Mouse (Mus musculus): ENCODE measurements at regions not wholly inside any gene's neighbourhood (a gene's known extent, or its start where the extent isn't known, plus 50 kb on each side); places are given as distances from the start of the nearest gene placed in this dataset.

GRCm38 (mm10) chr9:113601451-113601850, 106.6 kb downstream of the Pdcd6ip start:
- DNase-seq (ENCODE audit: low spot score) = no peak

- DNase-seq (ENCODE audit: low spot score) = no peak
Measured at GRCm38 (mm10) chr9:113587260-113587659, 120.8 kb downstream of the Pdcd6ip start.

GRCm38 (mm10) chr9:113586477-113586876, 121.6 kb downstream of the Pdcd6ip start:
- no peak for DNase-seq (ENCODE audit: low spot score)

- DNase-seq (ENCODE audit: low spot score) = no peak
Measured at GRCm38 (mm10) chr9:113578221-113578620, 129.8 kb downstream of the Pdcd6ip start.

- no peak for DNase-seq (ENCODE audit: low spot score)
Measured at GRCm38 (mm10) chr9:113568849-113569248, 139.2 kb downstream of the Pdcd6ip start.

- no peak for DNase-seq (ENCODE audit: low spot score)
Measured at GRCm38 (mm10) chr9:113567705-113568104, 140.4 kb downstream of the Pdcd6ip start.

- DNase-seq (ENCODE audit: low spot score) = no peak
Measured at GRCm38 (mm10) chr9:113566620-113567019, 141.4 kb downstream of the Pdcd6ip start.

GRCm38 (mm10) chr9:113553911-113554310, 154.1 kb downstream of the Pdcd6ip start:
- no peak for DNase-seq (ENCODE audit: low spot score)

- no peak for DNase-seq (ENCODE audit: low spot score)
Measured at GRCm38 (mm10) chr9:113547458-113547857, 160.6 kb downstream of the Pdcd6ip start.

GRCm38 (mm10) chr9:113528586-113528985, 179.5 kb downstream of the Pdcd6ip start:
- DNase-seq (ENCODE audit: low spot score) = no peak

GRCm38 (mm10) chr9:113524307-113524706, 183.8 kb downstream of the Pdcd6ip start:
- DNase-seq (ENCODE audit: low spot score) = no peak

GRCm38 (mm10) chr9:113523173-113523572, 184.9 kb downstream of the Pdcd6ip start:
- no peak for DNase-seq (ENCODE audit: low spot score)

- no peak for DNase-seq (ENCODE audit: low spot score)
Measured at GRCm38 (mm10) chr9:113519727-113520126, 188.3 kb downstream of the Pdcd6ip start.

GRCm38 (mm10) chr9:113518482-113518881, 189.6 kb downstream of the Pdcd6ip start:
- DNase-seq (ENCODE audit: low spot score) = no peak

GRCm38 (mm10) chr9:113517756-113518155, 190.3 kb downstream of the Pdcd6ip start:
- no peak for DNase-seq (ENCODE audit: low spot score)

- DNase-seq (ENCODE audit: low spot score) = no peak
Measured at GRCm38 (mm10) chr9:113515703-113516020, 192.4 kb downstream of the Pdcd6ip start.

- no peak for DNase-seq (ENCODE audit: low spot score)
Measured at GRCm38 (mm10) chr9:113514846-113515702, 193.0 kb downstream of the Pdcd6ip start.

GRCm38 (mm10) chr9:113511302-113511701, 196.8 kb downstream of the Pdcd6ip start:
- DNase-seq (ENCODE audit: low spot score) = no peak

GRCm38 (mm10) chr9:113509368-113509767, 198.7 kb downstream of the Pdcd6ip start:
- DNase-seq (ENCODE audit: low spot score) = no peak

- DNase-seq (ENCODE audit: low spot score) = no peak
Measured at GRCm38 (mm10) chr9:113508821-113509220, 199.2 kb downstream of the Pdcd6ip start.

- DNase-seq (ENCODE audit: low spot score) = no peak
Measured at GRCm38 (mm10) chr9:113507561-113508460, 200.2 kb downstream of the Pdcd6ip start.

GRCm38 (mm10) chr9:113499246-113499645, 208.8 kb downstream of the Pdcd6ip start:
- no peak for DNase-seq (ENCODE audit: low spot score)

- DNase-seq (ENCODE audit: low spot score) = no peak
Measured at GRCm38 (mm10) chr9:113496176-113496732, 211.8 kb downstream of the Pdcd6ip start.
